Mouse (Mus musculus): ENCODE data around the gene Ccdc181. TPM values are rescaled to one million over a fixed set of nuclear protein-coding genes. Genes with fewer than 3 reads are reported as not detected.

The Ccdc181 gene
- polyA plus RNA-seq, 1 experiment = 0.92 TPM

- Histone ChIP-seq H3K27me3 (ENCODE audit: control insufficient read depth, insufficient read depth, low read length) (no peaks in the 10 kb centered on the region), H3K4me1 (ENCODE audit: control insufficient read depth, insufficient read depth, insufficient read length) (peaks cover 3% of the 10 kb centered on the region; the same call in 1 of the 2 replicates), H3K27ac (ENCODE audit: insufficient read depth, low read length) (no peak overlapping the region), H3K4me3 (ENCODE audit: extremely low read depth, insufficient read depth, insufficient read length) (no peak overlapping the region), H3K36me3 (ENCODE audit: control insufficient read depth, insufficient read depth, low read length) (no peaks in the 10 kb centered on the region)
- DNase-seq (ENCODE audit: low read depth in 1 of 2, low spot score in 2 of 2) = no peak
- 76% methylated on average over 8 of the region's 8 CpGs for WGBS
- no peak for TF ChIP-seq CTCF (IDR thresholded peaks at IDR 0.05; ENCODE audit: extremely low read depth, insufficient read depth, insufficient read length, insufficient replicate concordance)
Measured at GRCm38 (mm10) chr1:164247442-164247841, 27.9 kb upstream of the Ccdc181 start.

- TF ChIP-seq CTCF (IDR thresholded peaks at IDR 0.05; ENCODE audit: extremely low read depth, insufficient read depth, insufficient read length, insufficient replicate concordance) (no peak), POLR2A (IDR thresholded peaks at IDR 0.05; ENCODE audit: low read depth, low read length) (no peak)
- Histone ChIP-seq H3K36me3 (ENCODE audit: control insufficient read depth, insufficient read depth, low read length) (no peaks in the 10 kb centered on the region), H3K4me3 (ENCODE audit: extremely low read depth, insufficient read depth, insufficient read length) (no peak overlapping the region), H3K27me3 (ENCODE audit: control insufficient read depth, insufficient read depth, low read length) (no peaks in the 10 kb centered on the region), H3K4me1 (ENCODE audit: control insufficient read depth, insufficient read depth, insufficient read length) (peaks cover 3% of the 10 kb centered on the region; the same call in 1 of the 2 replicates), H3K27ac (ENCODE audit: insufficient read depth, low read length) (0 out of 2 replicates have a peak overlapping the region, but pooled peaks have one; percentile 2)
- 13% methylated on average over 10 of the region's 10 CpGs for WGBS
- no peak for DNase-seq (ENCODE audit: low read depth in 1 of 2, low spot score in 2 of 2)
Measured at GRCm38 (mm10) chr1:164247971-164248370, 27.4 kb upstream of the Ccdc181 start.

- peak; percentile 90 to 97 for DNase-seq (ENCODE audit: low read depth in 1 of 2, low spot score in 2 of 2)
- WGBS = under 1% methylated on average over 75 of the region's 79 CpGs
- Histone ChIP-seq H3K4me1 (ENCODE audit: control insufficient read depth, insufficient read depth, insufficient read length) (peaks cover 3% of the 10 kb centered on the region; the same call in 1 of the 2 replicates), H3K27me3 (ENCODE audit: control insufficient read depth, insufficient read depth, low read length) (no peaks in the 10 kb centered on the region), H3K4me3 (ENCODE audit: extremely low read depth, insufficient read depth, insufficient read length) (peak within 1 kb of the TSS; percentile 77), H3K36me3 (ENCODE audit: control insufficient read depth, insufficient read depth, low read length) (no peaks in the 10 kb centered on the region), H3K27ac (ENCODE audit: insufficient read depth, low read length) (peak within 1 kb of the TSS; percentile 85)
- TF ChIP-seq POLR2A (IDR thresholded peaks at IDR 0.05; ENCODE audit: low read depth, low read length) (peak; percentile 83), CTCF (IDR thresholded peaks at IDR 0.05; ENCODE audit: extremely low read depth, insufficient read depth, insufficient read length, insufficient replicate concordance) (no peak)
Measured at GRCm38 (mm10) chr1:164248465-164249331, 26.7 kb upstream of the Ccdc181 start, which contains the start of gene Slc19a2. TSS of gene Slc19a2 (plus strand) at chr1:164249046.

GRCm38 (mm10) chr1:164249332-164249711, 26.1 kb upstream of the Ccdc181 start:
- H3K4me1 ChIP-seq (ENCODE audit: control insufficient read depth, insufficient read depth, insufficient read length) = peaks cover 3% of the 10 kb centered on the region; the same call in 1 of the 2 replicates
- H3K27ac ChIP-seq (ENCODE audit: insufficient read depth, low read length) = no peak overlapping the region; the same call in 1 of the 2 replicates
- H3K27me3 ChIP-seq (ENCODE audit: control insufficient read depth, insufficient read depth, low read length) = no peaks in the 10 kb centered on the region
- TF ChIP-seq POLR2A (IDR thresholded peaks at IDR 0.05; ENCODE audit: low read depth, low read length) (no peak), CTCF (IDR thresholded peaks at IDR 0.05; ENCODE audit: extremely low read depth, insufficient read depth, insufficient read length, insufficient replicate concordance) (no peak)
- DNase-seq (ENCODE audit: low read depth in 1 of 2, low spot score in 2 of 2) = peak in 1 of 2 experiments; percentile 14
- 2% methylated on average over 33 of the region's 33 CpGs for WGBS
- no peaks in the 10 kb centered on the region for H3K36me3 ChIP-seq (ENCODE audit: control insufficient read depth, insufficient read depth, low read length)
- H3K4me3 ChIP-seq (ENCODE audit: extremely low read depth, insufficient read depth, insufficient read length) = peak overlapping the region; percentile 71

GRCm38 (mm10) chr1:164250391-164251150, 24.8 kb upstream of the Ccdc181 start:
- WGBS = 70% methylated on average over 8 of the region's 8 CpGs
- Histone ChIP-seq H3K27me3 (ENCODE audit: control insufficient read depth, insufficient read depth, low read length) (no peaks in the 10 kb centered on the region), H3K36me3 (ENCODE audit: control insufficient read depth, insufficient read depth, low read length) (no peaks in the 10 kb centered on the region), H3K4me1 (ENCODE audit: control insufficient read depth, insufficient read depth, insufficient read length) (peaks cover 3% of the 10 kb centered on the region; the same call in 1 of the 2 replicates), H3K4me3 (ENCODE audit: extremely low read depth, insufficient read depth, insufficient read length) (no peak overlapping the region), H3K27ac (ENCODE audit: insufficient read depth, low read length) (no peak overlapping the region)
- DNase-seq (ENCODE audit: low read depth in 1 of 2, low spot score in 2 of 2) = no peak
- TF ChIP-seq CTCF (IDR thresholded peaks at IDR 0.05; ENCODE audit: extremely low read depth, insufficient read depth, insufficient read length, insufficient replicate concordance) (no peak), POLR2A (IDR thresholded peaks at IDR 0.05; ENCODE audit: low read depth, low read length) (no peak)

GRCm38 (mm10) chr1:164251438-164251837, 23.9 kb upstream of the Ccdc181 start:
- Histone ChIP-seq H3K27me3 (ENCODE audit: control insufficient read depth, insufficient read depth, low read length) (no peaks in the 10 kb centered on the region), H3K27ac (ENCODE audit: insufficient read depth, low read length) (no peak overlapping the region), H3K36me3 (ENCODE audit: control insufficient read depth, insufficient read depth, low read length) (no peaks in the 10 kb centered on the region), H3K4me3 (ENCODE audit: extremely low read depth, insufficient read depth, insufficient read length) (no peak overlapping the region), H3K4me1 (ENCODE audit: control insufficient read depth, insufficient read depth, insufficient read length) (peaks cover 3% of the 10 kb centered on the region; the same call in 1 of the 2 replicates)
- TF ChIP-seq POLR2A (IDR thresholded peaks at IDR 0.05; ENCODE audit: low read depth, low read length) (no peak), CTCF (IDR thresholded peaks at IDR 0.05; ENCODE audit: extremely low read depth, insufficient read depth, insufficient read length, insufficient replicate concordance) (no peak)
- no peak for DNase-seq (ENCODE audit: low read depth in 1 of 2, low spot score in 2 of 2)
- 82% methylated on average over 1 of the region's 1 CpGs for WGBS
